Mouse (Mus musculus) stomach, postnatal 0 days (tissue): ENCODE results near the gene Med24. TPM values are rescaled to one million over a fixed set of nuclear protein-coding genes. Genes with fewer than 3 reads are reported as not detected.
A peak's percentile ranks its signal among the peaks of the same experiment; 100 is the strongest.

Experiments used
- ATAC-seq: fragments of 200-750 bp; cut with Nextera tagmentation; 2 replicates; pipeline ENCODE4 v1.8.0; 2017; ENCODE audit not compliant: low FRiP score, low TSS enrichment
- DNase-seq: peaks from one replicate; pipeline ENCODE4 v3.0.0-alpha.2; 2016; ENCODE audit warnings: low spot score
- H3K27ac ChIP-seq: fragments of 300-500 bp; sonication (generic); replicated peaks from 2 replicates; pipeline ENCODE4 v1.5.1; 2014; ENCODE audit warnings: mild to moderate bottlenecking, control low read depth
- H3K27me3 ChIP-seq: fragments of 300-500 bp; sonication (generic); 2 replicates; pipeline ENCODE4 v1.6.1; 2014; ENCODE audit warnings: low read length; ENCODE audit not compliant: control insufficient read depth, insufficient read depth
- H3K36me3 ChIP-seq: fragments of 300-500 bp; sonication (generic); 2 replicates; pipeline ENCODE4 v1.6.1; 2014; ENCODE audit warnings: low read length, mixed read lengths; ENCODE audit not compliant: control insufficient read depth, insufficient read depth
- H3K4me1 ChIP-seq: fragments of 300-500 bp; sonication (generic); replicated peaks from 2 replicates; pipeline ENCODE4 v1.6.1; 2014; ENCODE audit warnings: antibody characterized with exemption; ENCODE audit not compliant: control insufficient read depth, insufficient read depth
- H3K4me2 ChIP-seq: fragments of 300-500 bp; sonication (generic); replicated peaks from 2 replicates; pipeline ENCODE4 v1.6.1; 2014; ENCODE audit warnings: low read depth, mild to moderate bottlenecking, control low read depth, moderate library complexity
- H3K4me3 ChIP-seq: fragments of 300-500 bp; sonication (generic); 2 replicates; pipeline ENCODE4 v1.5.1; 2014; ENCODE audit warnings: low read depth, low read length, control low read depth
- H3K9ac ChIP-seq: fragments of 300-500 bp; sonication (generic); 2 replicates; pipeline ENCODE4 v1.6.1; 2014; ENCODE audit warnings: mild to moderate bottlenecking, low read length, control low read depth, mixed read lengths
- H3K9me3 ChIP-seq: fragments of 300-500 bp; sonication (generic); 2 replicates; pipeline ENCODE4 v1.6.1; 2016; ENCODE audit warnings: low read length; ENCODE audit not compliant: control insufficient read depth
- CTCF ChIP-seq: IDR thresholded peaks from 2 replicates; pipeline ENCODE4 v1.5.1; 2016; ENCODE audit warnings: antibody characterized with exemption, low read depth, mild to moderate bottlenecking, moderate library complexity
- EP300 ChIP-seq: optimal IDR thresholded peaks from 2 replicates; pipeline ENCODE3; 2016; ENCODE audit warnings: antibody characterized with exemption
- WGBS: fragments of 180-500 bp; shearing (Covaris S2); extraction: QIAGEN DNeasy Blood & Tissue Kit; methylation state at CpG from one replicate; pipeline ENCODE4 v1.1.7; 2014; 5-methylcytosine and 5-hydroxymethylcytosine counted together
- polyA plus RNA-seq: library from polyadenylated mRNA; unstranded; fragments of >200 nt; fragmentation: Nextera tagmentation; extraction: Ambion mirVana; gene quantifications from 2 replicates; pipeline ENCODE4 v1.2.1, GENCODE M21; 2015

The Med24 gene
- polyA plus RNA-seq, 1 experiment from 2014 or later: 16.5 TPM

DNA sequence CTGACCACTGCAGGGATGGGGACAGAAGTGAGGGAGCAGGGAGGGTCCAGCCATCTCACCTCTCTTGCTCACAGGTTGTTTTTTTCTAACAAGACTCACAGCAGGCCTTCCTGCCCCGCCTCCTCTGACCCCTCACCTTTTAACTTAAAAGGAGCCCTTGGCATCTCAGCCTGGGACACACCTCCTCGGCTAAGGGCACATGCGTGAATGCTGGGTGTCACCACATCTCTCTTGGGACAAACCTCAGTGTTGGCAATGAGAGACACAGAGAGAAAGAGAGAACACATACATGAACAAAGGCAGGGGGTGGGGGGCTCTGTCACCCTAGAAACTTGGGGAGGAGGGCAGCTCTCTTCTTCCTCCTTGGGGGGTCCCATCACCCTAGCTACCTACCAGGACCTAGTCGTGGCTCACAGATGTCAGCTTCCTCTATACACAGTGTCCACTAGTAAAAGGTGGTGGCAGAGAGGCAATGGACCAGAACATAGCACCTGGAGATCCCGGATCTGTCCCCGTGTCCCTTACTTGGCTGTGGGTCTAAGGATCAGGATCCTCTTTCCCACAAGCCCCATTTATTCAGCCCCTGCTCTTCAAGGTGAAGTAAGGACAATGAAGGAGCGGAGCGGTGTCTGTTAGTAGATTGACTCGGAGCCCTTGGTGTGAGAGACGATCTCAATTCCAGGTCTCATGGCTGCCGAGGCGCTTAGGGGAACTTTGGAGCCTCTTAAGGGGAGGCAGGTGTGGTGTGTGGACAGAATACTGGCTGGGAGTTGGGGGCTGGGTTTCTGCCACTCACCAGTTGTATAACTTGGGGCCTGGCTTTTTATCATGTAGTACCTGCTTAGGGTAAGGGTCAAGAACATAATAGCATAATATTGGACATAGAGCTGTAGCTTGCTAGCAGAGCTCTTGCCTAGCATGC lies 17.0 kb upstream of the Med24 start:
- TF ChIP-seq EP300 (no peak), CTCF (no peak)
- 38% methylated on average over 12 of the region's 12 CpGs for WGBS
- Histone ChIP-seq H3K9me3 (no peaks in the 10 kb centered on the region), H3K27me3 (no peaks in the 10 kb centered on the region), H3K27ac (peak overlapping the region; percentile 73), H3K4me1 (peaks cover 59% of the 10 kb centered on the region), H3K4me3 (no peak overlapping the region), H3K4me2 (peak overlapping the region; percentile 54), H3K9ac (0 out of 2 replicates have a peak overlapping the region, but pooled peaks have one; percentile 18), H3K36me3 (no peaks in the 10 kb centered on the region)
- peak; percentile 58 for DNase-seq
- ATAC-seq: no peak

DNA sequence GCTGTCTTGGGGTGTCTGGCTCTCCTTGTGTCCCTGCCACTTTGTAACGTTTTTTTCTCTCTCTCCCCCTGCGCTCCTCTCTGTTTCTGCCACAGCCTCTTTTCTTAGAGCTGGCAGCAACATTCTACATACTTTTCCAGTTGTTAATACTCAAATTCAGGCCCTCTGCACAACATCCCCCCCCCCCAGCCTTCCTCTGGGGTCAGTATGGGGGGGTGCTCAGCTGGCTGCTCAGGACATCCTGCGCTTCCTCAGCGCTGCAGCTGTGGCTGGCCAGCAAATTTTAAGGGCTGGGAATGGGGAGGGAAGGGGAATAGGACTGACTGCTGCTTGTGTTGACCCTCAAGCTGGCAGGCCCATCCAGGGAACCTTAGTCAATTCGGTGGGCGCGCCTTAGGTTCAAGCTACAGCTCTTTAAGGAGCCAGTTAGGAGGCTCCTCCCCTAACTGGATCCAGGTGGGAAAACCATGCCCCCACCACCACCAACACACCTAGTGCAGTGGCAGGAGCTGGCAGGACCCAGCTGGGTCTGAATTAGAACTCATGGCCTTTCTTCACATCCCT lies 15.3 kb upstream of the Med24 start:
- Histone ChIP-seq H3K4me2 (peak overlapping the region; percentile 87), H3K27me3 (no peaks in the 10 kb centered on the region), H3K9me3 (no peaks in the 10 kb centered on the region), H3K36me3 (no peaks in the 10 kb centered on the region), H3K4me3 (peak overlapping the region; percentile 98), H3K4me1 (peaks cover 49% of the 10 kb centered on the region), H3K9ac (peak overlapping the region; percentile 35; the same call in 1 of the 2 replicates), H3K27ac (peak overlapping the region; percentile 99)
- no peak for TF ChIP-seq EP300
- TF ChIP-seq CTCF: no peak
- no peak for ATAC-seq
- 35% methylated on average over 7 of the region's 7 CpGs for WGBS
- DNase-seq: peak; percentile 19

DNA sequence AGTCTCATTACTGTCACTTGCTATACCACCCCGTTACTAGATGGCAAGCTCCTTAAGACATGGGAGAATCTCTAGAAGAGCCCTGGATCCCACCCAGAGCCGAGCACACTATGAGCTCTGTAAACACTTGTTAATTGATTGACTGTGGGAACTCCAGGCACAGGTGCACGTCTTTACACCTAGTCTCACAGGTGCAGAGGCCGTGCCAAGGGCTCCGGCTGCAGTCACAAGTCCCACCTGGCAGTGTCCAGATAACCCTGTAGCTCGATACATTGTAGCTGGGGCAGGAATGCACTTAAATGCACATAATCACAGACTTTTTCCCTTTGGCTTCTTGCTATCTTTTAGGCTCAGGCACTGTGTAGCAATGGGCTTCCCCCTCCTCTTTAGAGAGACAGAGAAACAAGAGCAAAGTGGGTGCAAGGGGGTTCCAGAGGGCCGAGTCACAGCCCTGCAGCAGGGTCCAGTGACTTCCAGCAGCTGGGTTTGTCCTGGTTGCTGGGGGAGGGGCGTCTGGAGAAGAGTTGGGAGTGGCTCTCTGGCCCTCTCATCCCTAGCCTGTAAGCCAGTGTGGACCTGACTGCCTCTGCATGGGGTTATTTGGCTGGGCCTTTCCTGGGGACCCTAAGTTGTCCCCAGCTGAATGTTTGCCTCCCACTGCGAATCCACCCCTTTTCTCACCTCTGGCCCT lies 14.6 kb upstream of the Med24 start:
- Histone ChIP-seq H3K4me2 (peak overlapping the region; percentile 87), H3K36me3 (no peaks in the 10 kb centered on the region), H3K9ac (peak overlapping the region; percentile 98), H3K4me3 (peak overlapping the region; percentile 98), H3K9me3 (no peaks in the 10 kb centered on the region), H3K27ac (peak overlapping the region; percentile 99), H3K27me3 (no peaks in the 10 kb centered on the region), H3K4me1 (peaks cover 42% of the 10 kb centered on the region)
- DNase-seq (peak; percentile 60), ATAC-seq (no peak)
- 9% methylated on average over 9 of the region's 9 CpGs for WGBS
- TF ChIP-seq CTCF (no peak), EP300 (no peak)

DNA sequence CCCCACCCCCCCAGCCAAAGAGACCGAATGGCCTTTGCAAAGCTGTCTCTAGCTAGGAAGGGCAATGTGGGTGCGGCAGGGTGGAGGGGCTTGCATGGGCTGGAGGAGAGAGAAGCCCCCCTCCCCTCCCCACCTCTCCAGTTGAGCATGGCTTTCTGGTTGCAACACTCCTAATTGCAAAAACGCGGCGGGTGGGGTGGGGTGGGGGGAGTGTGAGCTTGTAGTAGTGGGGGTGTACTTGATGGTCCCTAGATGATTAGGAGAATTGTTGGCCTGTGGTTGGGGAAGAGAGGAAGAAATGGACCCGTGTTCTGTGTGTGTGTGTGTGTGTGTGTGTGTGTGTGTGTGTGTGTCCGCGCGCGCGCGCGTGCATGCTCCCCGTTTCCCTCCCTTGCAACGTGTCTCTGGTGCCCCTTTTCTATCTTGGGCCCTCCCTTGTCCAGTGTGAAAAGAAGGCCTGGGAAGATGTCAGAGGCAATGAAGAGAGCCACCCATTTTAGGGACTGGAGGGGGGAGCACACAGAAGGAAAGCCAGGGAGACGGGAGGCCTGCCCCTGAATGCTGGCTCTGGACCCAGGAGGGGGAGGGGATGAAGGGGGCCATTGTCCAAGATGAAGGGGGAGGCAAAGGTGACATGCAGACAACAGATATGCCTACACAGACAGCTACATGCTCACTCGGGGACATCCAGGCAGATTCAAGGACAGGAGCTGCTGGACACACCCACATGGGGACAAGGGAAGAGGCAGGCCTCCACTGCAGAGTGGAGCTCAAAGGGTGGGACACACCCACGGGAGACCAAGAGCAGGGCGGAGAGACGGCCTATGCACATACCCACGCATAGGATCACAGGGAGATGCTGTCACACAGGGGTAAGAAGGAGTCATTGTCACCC lies 13.4 kb upstream of the Med24 start:
- no peak for TF ChIP-seq EP300
- no peak for TF ChIP-seq CTCF
- Histone ChIP-seq H3K27me3 (no peaks in the 10 kb centered on the region), H3K27ac (peak overlapping the region; percentile 99), H3K36me3 (no peaks in the 10 kb centered on the region), H3K9ac (peak overlapping the region; percentile 98), H3K4me3 (peak overlapping the region; percentile 98), H3K9me3 (no peaks in the 10 kb centered on the region), H3K4me1 (peaks cover 34% of the 10 kb centered on the region), H3K4me2 (peak overlapping the region; percentile 87)
- 1% methylated on average over 20 of the region's 21 CpGs for WGBS
- ATAC-seq (peak; percentile 11), DNase-seq (peak; percentile 62)
